Mouse (Mus musculus) liver, embryonic 11.5 days (tissue): Measurements from ENCODE around the gene Zgpat. TPM values are rescaled to one million over a fixed set of nuclear protein-coding genes. Genes with fewer than 3 reads are reported as not detected.

ENCODE experiments used
- polyA plus RNA-seq: library from polyadenylated mRNA; unstranded; fragments of >200 nt; fragmentation: Nextera tagmentation; extraction: Ambion mirVana; gene quantifications from 2 replicates; pipeline ENCODE4 v1.2.1, GENCODE M21; 2014

Gene Zgpat
- polyA plus RNA-seq, 1 experiment from 2014 or later = 35.1 TPM

Other genes starting within 250 kb of the Zgpat start
- gene Kcnq2, start 229.6 kb upstream of the Zgpat start, polyA plus RNA-seq = 0.15 and 0.18 TPM in 2 replicates
- not detected in 2 replicates for gene Eef1a2, start 207.9 kb upstream of the Zgpat start, polyA plus RNA-seq
- gene Ppdpf, start 177.7 kb upstream of the Zgpat start, polyA plus RNA-seq = 172 and 179 TPM in 2 replicates
- not detected in 2 replicates for gene Ptk6, start 162.1 kb upstream of the Zgpat start, polyA plus RNA-seq
- 0.23 TPM in 1 of 2 replicates, not detected in the other for gene Srms, start 151.7 kb upstream of the Zgpat start, polyA plus RNA-seq
- 0.34 TPM in 1 of 2 replicates, not detected in the other for gene Fndc11, start 144.9 kb upstream of the Zgpat start, polyA plus RNA-seq
- gene Helz2, start 122.9 kb upstream of the Zgpat start, polyA plus RNA-seq = 2.4 and 2.6 TPM in 2 replicates
- gene Gmeb2, start 76.9 kb upstream of the Zgpat start, polyA plus RNA-seq = 14.7 and 16.4 TPM in 2 replicates
- 0.59 and 0.74 TPM in 2 replicates for gene Stmn3, start 50.4 kb upstream of the Zgpat start, polyA plus RNA-seq
- gene Rtel1, start 45.2 kb upstream of the Zgpat start, polyA plus RNA-seq = 58.8 and 66.4 TPM in 2 replicates
- gene Arfrp1, start 476 bp downstream of the Zgpat start, polyA plus RNA-seq = 48.7 and 48.9 TPM in 2 replicates
- 17.0 and 20.2 TPM in 2 replicates for gene Lime1, start 15.2 kb downstream of the Zgpat start, polyA plus RNA-seq
- gene Zbtb46, start 94.5 kb downstream of the Zgpat start, polyA plus RNA-seq = 25.2 and 26.9 TPM in 2 replicates
- 0.13 TPM in 1 of 2 replicates, not detected in the other for gene Abhd16b, start 128.3 kb downstream of the Zgpat start, polyA plus RNA-seq
- 149 and 156 TPM in 2 replicates for gene Tpd52l2, start 132.2 kb downstream of the Zgpat start, polyA plus RNA-seq
- gene Dnajc5, start 155.6 kb downstream of the Zgpat start, polyA plus RNA-seq = 61.1 and 65.6 TPM in 2 replicates
- 44.5 and 51.2 TPM in 2 replicates for gene Uckl1, start 220.0 kb downstream of the Zgpat start, polyA plus RNA-seq
- gene Prpf6, start 226.9 kb downstream of the Zgpat start, polyA plus RNA-seq = 63.0 and 68.5 TPM in 2 replicates
- 31.2 and 33.9 TPM in 2 replicates for gene Zfp512b, start 227.9 kb downstream of the Zgpat start, polyA plus RNA-seq
- gene Samd10, start 234.3 kb downstream of the Zgpat start, polyA plus RNA-seq = 6.2 and 6.8 TPM in 2 replicates